Mouse (Mus musculus) neural tube, embryonic 12.5 days (tissue): ENCODE data around the gene Rtl1. TPM values are rescaled to one million over a fixed set of nuclear protein-coding genes. Genes with fewer than 3 reads are reported as not detected.

Experiments used
- ATAC-seq: fragments of 200-750 bp; cut with Nextera tagmentation; 2 replicates; pipeline ENCODE4 v1.8.0; 2017; ENCODE audit warnings: low read depth, mild to moderate bottlenecking, moderate TSS enrichment, moderate library complexity; ENCODE audit not compliant: low FRiP score
- H3K27ac ChIP-seq: fragments of 300-500 bp; sonication (generic); 2 replicates; pipeline ENCODE4 v1.5.1; 2016
- H3K27me3 ChIP-seq: fragments of 300-500 bp; sonication (generic); replicated peaks from 2 replicates; pipeline ENCODE4 v1.6.1; 2016; ENCODE audit warnings: mild to moderate bottlenecking
- H3K36me3 ChIP-seq: fragments of 300-500 bp; sonication (generic); 2 replicates; pipeline ENCODE4 v1.6.1; 2016; ENCODE audit warnings: mild to moderate bottlenecking
- H3K4me1 ChIP-seq: fragments of 300-500 bp; sonication (generic); 2 replicates; pipeline ENCODE4 v1.6.1; 2016
- H3K4me2 ChIP-seq: fragments of 300-500 bp; sonication (generic); replicated peaks from 2 replicates; pipeline ENCODE4 v1.6.1; 2016; ENCODE audit warnings: mild to moderate bottlenecking
- H3K4me3 ChIP-seq: fragments of 300-500 bp; sonication (generic); 2 replicates; pipeline ENCODE4 v1.5.1; 2016
- H3K9ac ChIP-seq: fragments of 300-500 bp; sonication (generic); 2 replicates; pipeline ENCODE4 v1.6.1; 2016; ENCODE audit warnings: mild to moderate bottlenecking
- H3K9me3 ChIP-seq: fragments of 300-500 bp; sonication (generic); 2 replicates; pipeline ENCODE4 v1.6.1; 2016; ENCODE audit warnings: mild to moderate bottlenecking
- WGBS: fragments of 180-500 bp; shearing (Covaris S2); methylation state at CpG from one replicate; pipeline ENCODE4 v1.1.7; 2016; 5-methylcytosine and 5-hydroxymethylcytosine counted together
- polyA plus RNA-seq: library from polyadenylated mRNA; unstranded; fragments of >200 nt; fragmentation: Nextera tagmentation; extraction: Ambion mirVana; gene quantifications from 2 replicates; pipeline ENCODE4 v1.2.1, GENCODE M21; 2016

Gene Rtl1
- polyA plus RNA-seq, 1 experiment from 2014 or later = 1.4 TPM

- 56% methylated on average over 13 of the region's 13 CpGs for WGBS
- Histone ChIP-seq H3K9me3 (peaks cover 18% of the 10 kb centered on the region), H3K9ac (no peak overlapping the region), H3K4me1 (peaks cover 30% of the 10 kb centered on the region), H3K36me3 (peaks cover 44% of the 10 kb centered on the region), H3K27me3 (no peaks in the 10 kb centered on the region), H3K27ac (no peak overlapping the region), H3K4me2 (no peak overlapping the region), H3K4me3 (no peak overlapping the region)
- ATAC-seq = no peak
Observed at GRCm38 (mm10) chr12:109608576-109609440, 8.7 kb upstream of the Rtl1 start.

GRCm38 (mm10) chr12:109607953-109608352 lies 7.8 kb upstream of the Rtl1 start:
- no peak for ATAC-seq
- Histone ChIP-seq H3K9ac (no peak overlapping the region), H3K4me3 (no peak overlapping the region), H3K27ac (no peak overlapping the region), H3K4me1 (peaks cover 26% of the 10 kb centered on the region), H3K27me3 (no peaks in the 10 kb centered on the region), H3K36me3 (peaks cover 49% of the 10 kb centered on the region), H3K9me3 (peaks cover 18% of the 10 kb centered on the region), H3K4me2 (no peak overlapping the region)
- WGBS = 37% methylated on average over 9 of the region's 9 CpGs

- Histone ChIP-seq H3K27ac (no peak overlapping the region), H3K9me3 (peaks cover 18% of the 10 kb centered on the region), H3K4me3 (no peak overlapping the region), H3K36me3 (peaks cover 49% of the 10 kb centered on the region), H3K4me2 (no peak overlapping the region), H3K27me3 (no peaks in the 10 kb centered on the region), H3K9ac (no peak overlapping the region), H3K4me1 (peaks cover 26% of the 10 kb centered on the region)
- no peak for ATAC-seq
- 30% methylated on average over 9 of the region's 9 CpGs for WGBS
Observed at GRCm38 (mm10) chr12:109607191-109607590, 7.1 kb upstream of the Rtl1 start.

- Histone ChIP-seq H3K4me1 (peaks cover 26% of the 10 kb centered on the region), H3K27me3 (no peaks in the 10 kb centered on the region), H3K36me3 (peaks cover 46% of the 10 kb centered on the region), H3K9me3 (peaks cover 7% of the 10 kb centered on the region), H3K9ac (no peak overlapping the region), H3K4me2 (no peak overlapping the region), H3K27ac (no peak overlapping the region), H3K4me3 (no peak overlapping the region)
- ATAC-seq = no peak
- WGBS = 64% methylated on average over 16 of the region's 16 CpGs
Observed at GRCm38 (mm10) chr12:109604982-109605721, 5.0 kb upstream of the Rtl1 start.

GRCm38 (mm10) chr12:109598551-109599250 lies 1.4 kb downstream of the Rtl1 start:
- peaks cover 29% of the 10 kb centered on the region for H3K36me3 ChIP-seq
- no peak overlapping the region for H3K4me3 ChIP-seq
- H3K9ac ChIP-seq = no peak overlapping the region
- no peaks in the 10 kb centered on the region for H3K27me3 ChIP-seq
- H3K9me3 ChIP-seq = no peaks in the 10 kb centered on the region
- ATAC-seq = no peak
- 81% methylated on average over 12 of the region's 12 CpGs for WGBS
- H3K4me1 ChIP-seq = no peaks in the 10 kb centered on the region
- no peak overlapping the region for H3K27ac ChIP-seq
- H3K4me2 ChIP-seq = no peak overlapping the region

- peaks cover 41% of the 10 kb centered on the region for H3K36me3 ChIP-seq
- no peak overlapping the region for H3K4me2 ChIP-seq
- no peak overlapping the region for H3K9ac ChIP-seq
- H3K4me3 ChIP-seq = no peak overlapping the region
- 83% methylated on average over 3 of the region's 3 CpGs for WGBS
- H3K27ac ChIP-seq = no peak overlapping the region
- H3K9me3 ChIP-seq = no peaks in the 10 kb centered on the region
- ATAC-seq = no peak
- no peaks in the 10 kb centered on the region for H3K27me3 ChIP-seq
- no peaks in the 10 kb centered on the region for H3K4me1 ChIP-seq
Observed at GRCm38 (mm10) chr12:109596726-109597125, 3.4 kb downstream of the Rtl1 start.

GRCm38 (mm10) chr12:109596232-109596631 lies 3.9 kb downstream of the Rtl1 start:
- ATAC-seq = no peak
- no peaks in the 10 kb centered on the region for H3K27me3 ChIP-seq
- no peaks in the 10 kb centered on the region for H3K9me3 ChIP-seq
- H3K27ac ChIP-seq = no peak overlapping the region
- H3K9ac ChIP-seq = no peak overlapping the region
- no peak overlapping the region for H3K4me3 ChIP-seq
- H3K36me3 ChIP-seq = peaks cover 42% of the 10 kb centered on the region
- H3K4me2 ChIP-seq = no peak overlapping the region
- no peaks in the 10 kb centered on the region for H3K4me1 ChIP-seq
- 68% methylated on average over 8 of the region's 8 CpGs for WGBS

DNA sequence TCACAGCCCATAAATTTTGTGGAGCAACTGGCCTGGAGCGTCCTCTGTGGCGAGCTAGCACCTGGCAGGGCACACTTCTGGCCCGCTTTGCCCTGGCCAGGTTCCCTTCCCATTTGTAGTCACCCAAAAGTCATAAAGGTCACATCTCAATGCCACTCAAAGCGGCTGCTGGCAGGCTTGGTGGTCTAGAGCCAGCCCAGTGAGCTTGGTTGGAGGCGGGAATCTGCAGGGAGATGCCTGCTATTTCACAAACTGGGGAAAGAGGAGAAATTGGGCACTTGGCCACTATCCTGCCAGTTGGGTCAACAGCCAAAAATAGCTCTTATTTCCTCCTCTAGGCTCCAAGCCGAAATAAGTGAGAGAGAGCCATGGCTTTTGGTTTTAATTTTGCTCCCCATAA lies 4.4 kb downstream of the Rtl1 start:
- Histone ChIP-seq H3K27me3 (no peaks in the 10 kb centered on the region), H3K27ac (no peak overlapping the region), H3K36me3 (peaks cover 39% of the 10 kb centered on the region), H3K9ac (no peak overlapping the region), H3K9me3 (no peaks in the 10 kb centered on the region), H3K4me2 (no peak overlapping the region), H3K4me3 (no peak overlapping the region), H3K4me1 (no peaks in the 10 kb centered on the region)
- 83% methylated on average over 6 of the region's 6 CpGs for WGBS
- no peak for ATAC-seq

- Histone ChIP-seq H3K36me3 (peaks cover 42% of the 10 kb centered on the region), H3K9ac (no peak overlapping the region), H3K27me3 (no peaks in the 10 kb centered on the region), H3K4me2 (no peak overlapping the region), H3K9me3 (no peaks in the 10 kb centered on the region), H3K27ac (no peak overlapping the region), H3K4me1 (no peaks in the 10 kb centered on the region), H3K4me3 (no peak overlapping the region)
- ATAC-seq = no peak
- WGBS = 85% methylated on average over 7 of the region's 7 CpGs
Observed at GRCm38 (mm10) chr12:109594961-109595360, 5.2 kb downstream of the Rtl1 start.

- H3K9ac ChIP-seq = no peak overlapping the region
- no peak for ATAC-seq
- H3K27me3 ChIP-seq = no peaks in the 10 kb centered on the region
- no peaks in the 10 kb centered on the region for H3K9me3 ChIP-seq
- no peak overlapping the region for H3K27ac ChIP-seq
- H3K4me2 ChIP-seq = no peak overlapping the region
- WGBS = 80% methylated on average over 5 of the region's 5 CpGs
- no peaks in the 10 kb centered on the region for H3K4me1 ChIP-seq
- H3K4me3 ChIP-seq = no peak overlapping the region
- H3K36me3 ChIP-seq = peaks cover 38% of the 10 kb centered on the region
Observed at GRCm38 (mm10) chr12:109582185-109582584, 17.9 kb downstream of the Rtl1 start.

- Histone ChIP-seq H3K27me3 (no peaks in the 10 kb centered on the region), H3K36me3 (peaks cover 53% of the 10 kb centered on the region), H3K4me3 (no peak overlapping the region), H3K4me2 (no peak overlapping the region), H3K9me3 (no peaks in the 10 kb centered on the region), H3K9ac (no peak overlapping the region), H3K4me1 (no peaks in the 10 kb centered on the region), H3K27ac (no peak overlapping the region)
- 90% methylated on average over 4 of the region's 4 CpGs for WGBS
- no peak for ATAC-seq
Observed at GRCm38 (mm10) chr12:109572259-109572658, 27.9 kb downstream of the Rtl1 start.

DNA sequence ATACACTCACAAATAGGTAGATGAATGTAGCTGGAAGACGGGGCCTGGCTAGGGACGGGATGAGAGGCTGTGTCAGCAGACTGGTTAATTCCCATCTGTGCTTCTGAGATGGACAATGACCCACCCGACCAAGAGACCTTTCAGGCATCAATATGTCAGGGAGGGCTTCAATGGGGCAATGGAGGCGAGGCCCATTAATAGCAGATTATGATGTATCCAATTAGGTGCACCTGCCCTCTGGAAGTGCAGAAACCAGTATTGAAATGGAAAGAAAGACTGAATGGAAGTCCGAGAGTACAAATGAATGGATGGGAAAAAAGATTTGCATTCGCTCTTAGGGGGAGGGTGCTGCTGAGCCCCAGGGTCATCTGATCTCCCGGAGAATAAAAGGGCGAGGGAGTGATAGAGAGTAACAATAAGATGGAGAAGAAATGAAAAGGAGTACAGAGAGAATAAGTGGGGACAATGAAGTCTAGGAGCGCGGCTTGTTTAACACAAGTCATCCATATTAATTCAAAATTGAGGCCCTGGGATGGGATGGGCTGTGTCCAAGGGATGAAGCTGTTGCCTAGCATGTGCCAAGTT lies 39.9 kb downstream of the Rtl1 start:
- WGBS = 33% methylated on average over 10 of the region's 10 CpGs
- ATAC-seq = no peak
- Histone ChIP-seq H3K36me3 (peaks cover 36% of the 10 kb centered on the region), H3K9me3 (no peaks in the 10 kb centered on the region), H3K4me3 (no peak overlapping the region), H3K27ac (0 out of 2 replicates have a peak overlapping the region, but pooled peaks have one; percentile 50), H3K4me2 (no peak overlapping the region), H3K4me1 (peaks cover 47% of the 10 kb centered on the region), H3K9ac (no peak overlapping the region), H3K27me3 (no peaks in the 10 kb centered on the region)
